Mouse (Mus musculus) forebrain, embryonic 12.5 days (tissue): ENCODE measurements around the gene Cphx1. TPM values are rescaled to one million over a fixed set of nuclear protein-coding genes. Genes with fewer than 3 reads are reported as not detected.
"Not testable (repeated sequence)": the region's sequence is repeated elsewhere in the genome, so short reads cannot be mapped to it uniquely, and the experiment has no call there.

ENCODE experiments used
- ATAC-seq: fragments of 200-750 bp; cut with Nextera tagmentation; 2 replicates; pipeline ENCODE4 v1.8.0; 2017; ENCODE audit warnings: moderate TSS enrichment; ENCODE audit not compliant: low FRiP score
- H3K27ac ChIP-seq: fragments of 300-500 bp; sonication (generic); 2 replicates; pipeline ENCODE4 v1.5.1; 2016; ENCODE audit warnings: mild to moderate bottlenecking
- H3K27me3 ChIP-seq: fragments of 300-500 bp; sonication (generic); 2 replicates; pipeline ENCODE4 v1.6.1; 2016; ENCODE audit warnings: mild to moderate bottlenecking
- H3K36me3 ChIP-seq: fragments of 300-500 bp; sonication (generic); replicated peaks from 2 replicates; pipeline ENCODE4 v1.6.1; 2016; ENCODE audit warnings: mild to moderate bottlenecking
- H3K4me1 ChIP-seq: fragments of 300-500 bp; sonication (generic); 2 replicates; pipeline ENCODE4 v1.6.1; 2016
- H3K4me2 ChIP-seq: fragments of 300-500 bp; sonication (generic); 2 replicates; pipeline ENCODE4 v1.6.1; 2016; ENCODE audit warnings: mild to moderate bottlenecking, moderate library complexity
- H3K4me3 ChIP-seq: fragments of 300-500 bp; sonication (generic); replicated peaks from 2 replicates; pipeline ENCODE4 v1.5.1; 2016; ENCODE audit warnings: mild to moderate bottlenecking
- H3K9ac ChIP-seq: fragments of 300-500 bp; sonication (generic); 2 replicates; pipeline ENCODE4 v1.6.1; 2016; ENCODE audit warnings: mild to moderate bottlenecking
- H3K9me3 ChIP-seq: fragments of 300-500 bp; sonication (generic); 2 replicates; pipeline ENCODE4 v1.6.1; 2016
- WGBS: fragments of 180-500 bp; shearing (Covaris S2); methylation state at CpG from one replicate; pipeline ENCODE4 v1.1.7; 2016; 5-methylcytosine and 5-hydroxymethylcytosine counted together
- polyA plus RNA-seq: library from polyadenylated mRNA; unstranded; fragments of >200 nt; fragmentation: Nextera tagmentation; extraction: Ambion mirVana; gene quantifications from 2 replicates; pipeline ENCODE4 v1.2.1, GENCODE M21; 2016

The Cphx1 gene
- not detected in 2 replicates for polyA plus RNA-seq

DNA sequence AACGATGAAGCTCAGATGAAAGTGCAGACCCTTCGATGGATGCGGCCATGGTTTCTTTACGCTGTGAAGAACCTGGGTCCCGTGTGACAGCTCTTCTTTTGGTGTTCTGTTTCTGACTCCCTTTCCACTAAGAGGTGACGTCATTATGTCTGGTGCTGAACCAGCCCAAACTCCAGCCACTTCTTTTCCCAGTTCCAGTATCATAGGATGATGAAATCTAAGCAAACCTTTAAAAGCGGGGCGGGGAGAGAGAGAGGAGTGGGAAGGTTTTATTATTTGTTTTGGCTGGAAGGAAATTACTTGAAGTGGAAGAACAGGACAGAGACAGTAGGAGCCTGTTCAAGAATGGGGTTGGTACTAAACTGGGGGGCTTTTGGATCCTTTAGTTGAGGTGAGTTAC lies at the start of gene Cphx1:
Gene Cphx1 (plus strand): TSS at position 301 of the 400 bp plus-strand sequence.
- H3K27ac ChIP-seq, H3K9me3 ChIP-seq, ATAC-seq, H3K4me2 ChIP-seq, H3K36me3 ChIP-seq, H3K4me1 ChIP-seq, H3K27me3 ChIP-seq, H3K9ac ChIP-seq, H3K4me3 ChIP-seq: not testable (repeated sequence)
- WGBS, result no CpG with 5 or more reads among the region's 8 CpGs

DNA sequence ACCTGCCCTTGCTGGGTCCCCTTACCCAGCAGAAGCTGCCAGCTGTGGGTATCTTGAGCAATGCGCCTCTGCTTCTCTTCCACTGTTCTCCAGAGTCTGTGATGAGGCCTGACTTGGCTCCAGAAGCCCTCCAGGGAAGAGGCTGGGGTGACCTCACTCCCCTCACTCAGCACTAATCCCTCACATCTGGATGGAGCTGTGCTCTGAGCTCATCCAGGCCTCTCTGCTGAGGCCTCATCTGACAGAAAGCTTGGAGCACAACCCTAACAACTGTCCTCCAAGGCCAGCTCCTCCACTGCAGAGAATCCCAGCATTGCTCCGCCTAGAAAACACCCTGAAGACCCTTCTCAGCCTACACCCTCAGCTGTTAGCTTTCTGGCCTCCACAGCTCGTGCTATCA lies 43.5 kb upstream of the Cphx1 start:
- H3K9me3 ChIP-seq, H3K27me3 ChIP-seq, H3K36me3 ChIP-seq, H3K4me2 ChIP-seq, H3K4me3 ChIP-seq, ATAC-seq, H3K27ac ChIP-seq, H3K4me1 ChIP-seq, H3K9ac ChIP-seq: not testable (repeated sequence)
- no CpG with 5 or more reads among the region's 3 CpGs for WGBS

DNA sequence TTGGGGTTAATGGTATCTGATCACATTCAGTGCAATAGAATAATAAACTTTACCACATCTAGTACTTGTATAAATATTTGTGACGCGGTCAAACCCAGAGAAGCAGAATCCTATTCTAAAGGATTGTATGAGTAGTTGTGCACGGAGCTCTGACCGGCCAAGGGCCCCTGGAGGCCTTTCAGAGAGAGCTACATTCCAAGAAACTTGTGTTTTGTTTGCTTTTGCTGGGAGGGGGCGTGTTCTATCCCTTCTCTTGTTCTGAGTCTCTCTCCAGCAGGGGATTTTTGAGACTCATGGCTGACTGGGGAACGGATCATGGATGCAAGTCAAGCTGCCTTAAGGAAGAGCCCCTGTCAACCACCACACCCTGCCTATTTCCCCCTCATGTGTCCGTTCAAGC lies 42.4 kb upstream of the Cphx1 start:
- WGBS, result no CpG with 5 or more reads among the region's 7 CpGs
- not testable (repeated sequence) for H3K9me3 ChIP-seq, ATAC-seq, H3K4me3 ChIP-seq, H3K27me3 ChIP-seq, H3K4me2 ChIP-seq, H3K36me3 ChIP-seq, H3K4me1 ChIP-seq, H3K9ac ChIP-seq, H3K27ac ChIP-seq

DNA sequence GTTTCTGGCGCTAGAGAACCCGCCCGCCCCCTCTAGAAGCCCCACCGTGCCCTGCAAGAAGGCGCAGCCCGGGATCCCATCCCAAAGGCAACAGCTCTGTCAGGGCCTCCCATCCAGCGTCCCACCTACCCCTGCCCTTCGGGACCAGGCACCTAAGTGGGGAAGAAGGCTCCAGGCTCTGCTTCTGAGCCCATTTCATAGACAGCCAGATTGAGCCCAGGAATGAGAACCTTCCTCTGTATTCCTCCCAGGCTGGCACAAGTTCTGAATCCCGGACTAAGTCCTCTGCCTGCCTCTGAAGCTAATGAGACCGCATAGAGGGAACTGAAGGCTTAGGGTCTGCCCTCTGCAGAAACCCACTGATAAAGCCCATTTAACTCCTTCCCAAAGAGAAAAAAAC lies 35.1 kb upstream of the Cphx1 start, which contains the start of gene Plac9a:
Gene Plac9a (minus strand): TSS at position 101 of the 400 bp plus-strand sequence.
- not testable (repeated sequence) for H3K27ac ChIP-seq, ATAC-seq, H3K36me3 ChIP-seq, H3K4me3 ChIP-seq, H3K9ac ChIP-seq, H3K9me3 ChIP-seq, H3K27me3 ChIP-seq, H3K4me1 ChIP-seq, H3K4me2 ChIP-seq
- WGBS, result no CpG with 5 or more reads among the region's 10 CpGs

DNA sequence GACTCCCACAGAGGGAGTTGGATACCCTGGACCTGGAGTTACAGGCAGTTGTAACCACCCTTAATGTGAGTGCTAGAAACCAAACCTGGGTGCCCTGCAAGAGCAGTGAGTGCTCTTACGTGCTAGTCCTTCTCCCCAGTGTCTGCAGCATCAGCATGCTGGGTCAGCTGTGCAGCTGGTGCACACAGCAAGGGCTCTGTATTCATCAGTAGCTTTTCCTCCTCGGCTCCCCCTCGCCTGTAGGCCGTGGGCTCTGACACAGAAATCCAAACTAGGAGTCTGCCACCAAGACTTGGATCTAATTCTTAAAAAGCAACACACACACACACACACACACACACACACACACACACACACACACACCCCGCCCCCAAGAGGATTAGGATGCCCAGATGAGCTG lies 32.9 kb upstream of the Cphx1 start:
- not testable (repeated sequence) for H3K9me3 ChIP-seq, H3K27ac ChIP-seq, H3K36me3 ChIP-seq, H3K4me1 ChIP-seq, ATAC-seq, H3K4me2 ChIP-seq, H3K9ac ChIP-seq, H3K4me3 ChIP-seq, H3K27me3 ChIP-seq
- WGBS, result 30% methylated on average over 1 of the region's 5 CpGs

DNA sequence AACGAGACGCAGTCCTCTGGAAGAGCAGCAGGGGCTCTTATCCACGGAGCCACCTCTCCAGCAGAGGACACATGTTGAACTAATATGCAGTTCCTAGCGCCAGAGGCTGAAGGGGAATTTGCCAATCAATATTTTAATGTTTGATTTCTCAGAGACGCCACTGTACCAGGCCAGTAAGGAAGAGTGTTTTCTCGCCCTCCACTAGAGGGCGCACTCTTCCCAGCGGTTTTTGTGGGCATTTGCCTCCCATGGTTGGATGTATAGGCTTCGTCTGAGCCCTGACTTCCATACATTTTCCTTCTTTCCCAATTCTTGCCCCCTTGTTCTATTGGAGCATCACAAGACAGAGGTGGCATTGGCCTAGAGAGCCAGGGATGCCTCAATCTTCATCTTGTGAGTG lies 30.8 kb upstream of the Cphx1 start:
- ATAC-seq, H3K4me3 ChIP-seq, H3K4me2 ChIP-seq, H3K9me3 ChIP-seq, H3K4me1 ChIP-seq, H3K36me3 ChIP-seq, H3K27me3 ChIP-seq, H3K27ac ChIP-seq, H3K9ac ChIP-seq: not testable (repeated sequence)
- no CpG with 5 or more reads among the region's 9 CpGs for WGBS

DNA sequence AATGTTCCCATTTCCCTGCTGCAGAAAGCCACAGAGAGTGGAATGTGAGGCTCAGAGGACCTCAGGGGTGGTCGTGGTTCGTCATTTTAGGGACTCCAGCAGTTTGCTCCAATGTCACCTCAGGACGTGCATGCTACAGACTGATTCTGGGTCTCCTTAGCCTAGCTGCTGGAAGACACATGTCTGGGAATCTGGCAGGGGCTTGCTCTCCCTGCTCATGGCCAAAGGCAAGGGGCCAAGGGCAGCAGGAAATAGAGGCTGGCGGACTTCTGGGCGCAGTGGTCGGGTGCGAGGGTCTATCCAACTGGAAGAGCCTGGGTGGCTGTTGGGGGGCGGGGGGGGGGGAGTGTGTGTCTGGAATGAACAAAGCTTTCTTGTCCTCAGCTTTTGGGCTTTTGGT lies 29.1 kb upstream of the Cphx1 start:
- no CpG with 5 or more reads among the region's 8 CpGs for WGBS
- ATAC-seq, result not testable (repeated sequence)

DNA sequence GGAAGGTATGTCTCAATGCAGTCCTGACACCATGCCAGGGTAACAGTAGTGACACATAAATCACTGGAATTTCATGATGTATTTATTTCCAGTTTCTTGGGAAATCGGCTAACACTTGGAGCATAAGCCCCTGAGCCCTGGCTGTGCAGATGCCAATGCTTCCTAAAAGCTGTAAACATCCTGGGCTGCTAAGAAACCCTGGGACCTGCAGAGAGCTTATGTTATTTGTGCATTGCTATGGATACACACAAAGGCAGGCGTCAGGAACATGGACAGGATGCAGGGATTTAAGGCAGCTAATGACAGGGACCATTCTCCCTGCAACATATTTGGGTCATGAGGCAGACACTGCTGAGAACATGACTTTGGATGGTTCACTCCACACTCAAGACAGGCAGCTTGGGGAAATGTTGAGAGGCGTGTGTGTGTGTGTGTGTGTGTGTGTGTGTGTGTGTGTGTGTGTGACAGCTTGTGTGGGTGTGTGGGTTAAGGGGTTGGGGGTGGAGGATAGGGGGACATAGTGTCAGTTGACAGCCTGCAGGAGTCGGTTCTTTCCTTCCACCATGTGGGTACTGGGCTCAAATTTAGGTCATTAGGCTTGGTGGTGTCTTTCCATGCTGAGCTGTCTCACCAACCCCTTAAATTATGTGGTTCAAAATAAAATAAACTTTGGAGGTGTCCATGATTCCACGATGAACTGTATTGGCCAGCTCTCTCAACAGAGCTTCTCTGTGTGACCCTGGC lies 19.5 kb upstream of the Cphx1 start:
- not testable (repeated sequence) for H3K9ac ChIP-seq, ATAC-seq, H3K9me3 ChIP-seq, H3K27me3 ChIP-seq, H3K36me3 ChIP-seq, H3K4me2 ChIP-seq, H3K4me1 ChIP-seq, H3K27ac ChIP-seq, H3K4me3 ChIP-seq
- no CpG with 5 or more reads among the region's 5 CpGs for WGBS

More for the DNA sequence above, 29.1 kb upstream of the Cphx1 start:
- not testable (repeated sequence) for H3K4me1 ChIP-seq, H3K4me3 ChIP-seq, H3K27ac ChIP-seq, H3K36me3 ChIP-seq, H3K4me2 ChIP-seq, H3K9me3 ChIP-seq, H3K27me3 ChIP-seq, H3K9ac ChIP-seq

DNA sequence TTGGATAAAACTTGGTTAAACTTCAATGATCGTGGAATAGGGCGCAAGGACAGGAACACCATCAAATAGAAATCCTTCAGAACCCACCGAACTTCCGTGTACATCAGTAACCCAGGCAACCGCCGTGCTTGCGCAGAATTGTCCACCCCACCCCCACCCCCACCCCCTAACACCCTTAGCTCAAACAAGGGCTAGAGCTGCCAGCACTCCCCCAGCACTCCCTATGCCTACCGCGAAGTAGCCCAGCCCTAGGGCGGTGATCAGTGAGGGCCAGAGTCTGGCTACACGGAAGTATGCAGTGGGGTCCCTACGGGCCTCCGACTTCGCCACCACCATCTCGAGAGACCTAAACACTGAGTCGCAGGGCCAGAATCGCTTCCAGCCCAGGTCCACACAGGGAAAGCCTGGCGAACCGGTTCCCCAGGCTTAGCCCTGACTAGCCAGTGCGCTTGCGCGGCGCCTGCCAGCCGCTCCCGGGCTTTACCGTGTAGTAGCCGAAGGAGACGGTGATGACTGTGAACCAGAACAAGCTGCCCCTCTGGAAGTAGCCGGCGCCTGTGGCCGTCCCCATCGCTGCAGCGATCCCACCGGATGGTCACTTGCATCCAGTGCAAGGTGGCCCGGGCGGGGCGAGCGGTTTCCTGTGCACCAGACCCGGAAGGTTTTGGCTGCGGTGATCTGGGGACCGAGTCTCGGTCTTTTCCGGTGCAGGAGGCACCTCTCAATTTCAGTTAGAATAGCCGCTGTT lies 11.1 kb upstream of the Cphx1 start:
- H3K9me3 ChIP-seq, H3K27me3 ChIP-seq, H3K4me1 ChIP-seq, H3K27ac ChIP-seq, H3K9ac ChIP-seq, H3K36me3 ChIP-seq, H3K4me3 ChIP-seq, H3K4me2 ChIP-seq: not testable (repeated sequence)
- no CpG with 5 or more reads among the region's 44 CpGs for WGBS
- peak; percentile 78 for ATAC-seq

DNA sequence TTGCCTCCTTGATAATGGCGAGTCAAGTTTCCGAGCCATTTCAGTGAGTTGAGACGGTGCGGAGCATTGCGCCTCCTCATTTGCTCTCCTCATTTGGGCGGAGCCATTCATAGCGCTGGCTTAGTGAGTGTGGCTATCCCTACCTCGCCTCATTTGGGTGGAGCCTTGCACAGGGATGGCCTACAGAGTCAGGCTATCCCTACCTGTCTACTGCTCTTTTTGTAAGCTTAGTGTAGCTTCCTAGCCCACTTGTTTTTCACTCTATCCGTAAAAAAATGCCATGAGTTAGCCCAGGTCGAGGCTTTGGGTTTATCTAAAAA lies 10.6 kb upstream of the Cphx1 start, which contains the start of gene Tmem254a:
Gene Tmem254a (minus strand): TSS at position 111 of the 320 bp plus-strand sequence.
- WGBS, result no CpG with 5 or more reads among the region's 10 CpGs
- ATAC-seq, result peak; percentile 77; the same call in 1 of the 2 replicates
- not testable (repeated sequence) for H3K9ac ChIP-seq

DNA sequence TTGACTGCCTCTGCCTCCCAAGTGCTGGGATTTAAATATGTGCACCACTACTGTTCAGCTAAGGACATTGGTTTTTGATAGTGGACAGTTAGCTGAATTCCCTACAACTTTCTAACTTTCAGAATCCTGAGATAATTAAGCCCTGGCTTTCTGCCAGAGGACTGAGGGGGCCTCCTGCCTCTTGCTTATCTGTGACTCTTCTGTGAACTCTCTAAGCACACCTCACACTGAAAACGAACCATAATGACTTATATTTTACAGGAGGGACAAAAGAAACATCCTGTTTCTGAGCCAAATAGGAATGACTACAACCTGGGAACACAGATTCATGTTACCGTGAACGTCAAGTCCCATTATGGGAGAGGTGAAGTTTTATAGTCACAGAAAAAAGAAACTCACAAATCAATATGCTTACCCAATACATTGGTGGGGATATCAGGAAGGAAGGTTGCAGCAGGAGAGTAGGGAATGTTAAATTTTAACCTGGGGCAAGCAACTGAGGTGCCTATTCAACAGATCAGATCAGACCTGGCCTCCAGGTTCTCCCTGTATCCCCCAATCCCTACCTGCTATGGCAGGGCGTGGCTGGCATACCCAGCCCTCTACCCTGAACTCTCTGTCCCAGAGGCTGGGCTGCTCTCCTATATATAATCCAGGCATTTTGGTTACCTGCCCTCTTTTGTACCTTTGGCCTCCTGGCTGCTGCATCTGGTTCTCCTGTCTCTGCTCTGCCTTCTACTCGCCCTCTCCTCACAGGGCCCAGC lies 1.1 kb upstream of the Cphx1 start:
- not testable (repeated sequence) for H3K27me3 ChIP-seq, H3K9ac ChIP-seq, H3K9me3 ChIP-seq, ATAC-seq, H3K36me3 ChIP-seq, H3K4me3 ChIP-seq, H3K27ac ChIP-seq, H3K4me1 ChIP-seq, H3K4me2 ChIP-seq
- WGBS, result no CpG with 5 or more reads among the region's 5 CpGs

More for the DNA sequence above, 10.6 kb upstream of the Cphx1 start, which contains the start of gene Tmem254a:
- not testable (repeated sequence) for H3K27me3 ChIP-seq, H3K4me1 ChIP-seq, H3K4me3 ChIP-seq, H3K27ac ChIP-seq, H3K9me3 ChIP-seq, H3K4me2 ChIP-seq, H3K36me3 ChIP-seq

DNA sequence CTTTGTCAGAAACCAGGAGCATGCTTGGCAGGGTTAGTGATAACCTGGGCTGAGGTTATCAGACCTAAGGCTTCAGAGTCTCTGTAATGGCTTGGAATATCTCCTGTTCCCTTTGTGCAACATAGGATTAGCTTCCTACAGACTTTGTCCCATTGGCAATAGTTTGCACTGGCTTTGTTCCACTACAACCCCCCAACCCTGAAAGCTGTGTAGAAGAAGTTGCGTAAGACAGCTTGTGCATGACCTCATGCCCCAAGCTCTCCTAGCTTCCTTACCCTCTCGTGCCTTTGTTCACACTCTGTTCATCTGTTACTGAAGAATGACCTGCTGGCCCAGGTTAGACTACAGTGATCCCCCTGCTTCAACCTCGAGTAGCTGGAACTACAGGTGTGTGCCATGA lies 19.8 kb downstream of the Cphx1 start:
- not testable (repeated sequence) for H3K4me3 ChIP-seq, ATAC-seq, H3K27me3 ChIP-seq, H3K27ac ChIP-seq, H3K9me3 ChIP-seq, H3K4me1 ChIP-seq, H3K9ac ChIP-seq, H3K36me3 ChIP-seq, H3K4me2 ChIP-seq
- no CpG with 5 or more reads among the region's 3 CpGs for WGBS
